8 mouse cellular contexts compared by ENCODE assay signal in genomic region chr8:86884067-86884466, GRCm38 (mm10). TPM values are rescaled to one million over a fixed set of nuclear protein-coding genes. Genes with fewer than 3 reads are reported as not detected.
DNase-seq lines count a peak whose midpoint lies in the region; ATAC-seq lines count a peak whose summit lies in the region.

No protein-coding gene starts in this region.

- peak overlapping the region; percentile 73 for H3K4me3 ChIP-seq in erythroblast, embryonic 14.5 days (replicated peaks)
- H3K4me3 ChIP-seq in heart, embryonic 15.5 days, result peak overlapping the region; percentile 83
- peak overlapping the region; percentile 92 for H3K4me3 ChIP-seq in limb, embryonic 12.5 days (replicated peaks)

- H3K36me3 ChIP-seq in erythroblast, embryonic 14.5 days (ENCODE audit: control insufficient read depth), result peaks cover 18% of the 10 kb centered on the region
- H3K36me3 ChIP-seq in heart, embryonic 15.5 days, result no peaks in the 10 kb centered on the region
- peaks cover 11% of the 10 kb centered on the region; the same call in 1 of the 2 replicates for H3K36me3 ChIP-seq in limb, embryonic 12.5 days

- H3K27me3 ChIP-seq in erythroblast, embryonic 14.5 days (ENCODE audit: control insufficient read depth), result peaks cover 8% of the 10 kb centered on the region
- H3K27me3 ChIP-seq in heart, embryonic 15.5 days, result no peaks in the 10 kb centered on the region
- 0 out of 2 replicates have a peak, but pooled peaks cover 4% of the 10 kb centered on the region for H3K27me3 ChIP-seq in limb, embryonic 12.5 days

- no peaks in the 10 kb centered on the region for H3K9me3 ChIP-seq in erythroblast, embryonic 14.5 days (ENCODE audit: control insufficient read depth, low read length)
- H3K9me3 ChIP-seq in heart, embryonic 15.5 days (replicated peaks), result no peaks in the 10 kb centered on the region
- H3K9me3 ChIP-seq in limb, embryonic 12.5 days, result no peaks in the 10 kb centered on the region

- peak overlapping the region; percentile 96 for H3K9ac ChIP-seq in heart, embryonic 15.5 days
- H3K9ac ChIP-seq in limb, embryonic 12.5 days (replicated peaks), result peak overlapping the region; percentile 94

- peaks cover 44% of the 10 kb centered on the region for H3K4me1 ChIP-seq in erythroblast, embryonic 14.5 days (ENCODE audit: control insufficient read depth)
- H3K4me1 ChIP-seq in heart, embryonic 15.5 days (replicated peaks), result peaks cover 34% of the 10 kb centered on the region
- peaks cover 32% of the 10 kb centered on the region for H3K4me1 ChIP-seq in limb, embryonic 12.5 days (replicated peaks)

- H3K4me2 ChIP-seq in heart, embryonic 15.5 days, result peak overlapping the region; percentile 84
- peak overlapping the region; percentile 92 for H3K4me2 ChIP-seq in limb, embryonic 12.5 days

- peak overlapping the region; percentile 95 for H3K27ac ChIP-seq in heart, embryonic 15.5 days
- H3K27ac ChIP-seq in limb, embryonic 12.5 days, result peak overlapping the region; percentile 94

- WGBS in heart, embryonic 15.5 days, result 2% methylated on average over 16 of the region's 16 CpGs
- WGBS in limb, embryonic 12.5 days, result 4% methylated on average over 16 of the region's 16 CpGs

- DNase-seq in A20 (ENCODE audit: low read depth, low spot score), result peak; percentile 77
- peak; percentile 39 for DNase-seq in adrenal gland, postnatal 25 days
- peak; percentile 17 for DNase-seq in neural tube, embryonic 10.5 days (ENCODE audit: extremely low spot score, low spot score)

- ATAC-seq in erythroblast, adult 5-6 weeks (replicated peaks; ENCODE audit: low FRiP score, poor library complexity, severe bottlenecking), result no peak
- no peak for ATAC-seq in heart, embryonic 15.5 days (replicated peaks; ENCODE audit: insufficient number of reproducible peaks, insufficient read depth, low FRiP score, low read depth)
- no peak for ATAC-seq in limb, embryonic 12.5 days (ENCODE audit: insufficient number of reproducible peaks, insufficient read depth, low FRiP score, low TSS enrichment, low read depth)
- no peak for ATAC-seq in monocyte, adult 5-6 weeks (replicated peaks; ENCODE audit: insufficient number of reproducible peaks, low FRiP score, low TSS enrichment, poor library complexity, severe bottlenecking)

RNA-seq across cellular contexts. Expression of gene N4bp1, which starts 1.0 kb away (rescaled TPM):
- 0.37 and 0.56 TPM in 2 replicates for polyA plus RNA-seq in erythroblast, embryonic 14.5 days (2012)
- 5.0 and 10.7 TPM in 2 replicates for total RNA-seq in erythroblast, adult 5-6 weeks (2015; ENCODE audit: low replicate concordance)
- total RNA-seq in erythroblast, adult 5-6 weeks (2017; ENCODE audit: low replicate concordance), result 6.0 and 8.4 TPM in 2 replicates
- total RNA-seq in adrenal gland, postnatal 25 days (2021), result 38.3 and 41.2 TPM in 2 replicates
- 5.5 and 6.7 TPM in 2 replicates for polyA plus RNA-seq in heart, embryonic 15.5 days (2015; fragmentation: Nextera tagmentation; extraction: Ambion mirVana)
- 11.9 and 12.4 TPM in 2 replicates for polyA plus RNA-seq in limb, embryonic 12.5 days (2016; fragmentation: Nextera tagmentation; extraction: Ambion mirVana)
- 50.6 to 62.5 TPM (median 51.5 TPM) in 3 replicates for total RNA-seq in monocyte, adult 5-6 weeks (2017)

Comparison
In these comparisons a context has a peak if more than half of its experiments do, and no peak if none do; other contexts are left out.
1. DNase-seq: peak in every context shown above with its lines; median percentile 77 in A20; 39 in adrenal gland, postnatal 25 days; 17 in neural tube, embryonic 10.5 days.